Mouse (Mus musculus): ENCODE measurements at regions not wholly inside any gene's neighbourhood (a gene's known extent, or its start where the extent isn't known, plus 50 kb on each side); places are given as distances from the start of the nearest gene placed in this dataset.

DNA sequence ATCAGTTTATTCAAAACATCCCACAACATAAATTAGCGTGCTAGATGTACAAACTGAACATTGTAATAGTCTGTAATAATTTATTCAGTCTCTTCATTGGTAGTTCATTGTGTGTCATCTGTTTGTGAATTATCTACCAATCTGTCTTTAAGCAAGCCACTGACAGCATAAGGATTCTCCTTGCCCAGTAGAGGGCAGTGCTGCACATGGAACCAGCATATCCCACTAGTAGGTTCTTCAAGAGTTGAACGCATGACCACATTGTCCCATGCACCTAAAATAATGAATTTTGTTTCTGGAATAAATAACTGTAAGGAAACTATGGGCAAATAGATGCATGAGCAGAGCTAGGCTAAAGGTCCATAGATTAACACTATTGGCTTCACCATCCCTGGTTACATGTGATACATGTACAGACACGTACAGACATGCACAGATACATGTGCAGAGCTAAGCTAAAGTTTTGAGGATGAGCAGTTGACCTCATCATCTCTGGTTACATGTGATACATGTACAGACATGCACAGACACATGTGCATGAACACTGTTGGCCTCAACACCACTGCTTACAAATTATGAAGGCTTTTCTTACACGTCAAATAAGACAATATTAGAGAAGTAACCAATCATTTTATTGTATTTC lies 143.0 kb upstream of the Ctnnd2 start:
- DNase-seq (ENCODE audit: low spot score in 2 of 2): peak; percentile 26 to 35

DNA sequence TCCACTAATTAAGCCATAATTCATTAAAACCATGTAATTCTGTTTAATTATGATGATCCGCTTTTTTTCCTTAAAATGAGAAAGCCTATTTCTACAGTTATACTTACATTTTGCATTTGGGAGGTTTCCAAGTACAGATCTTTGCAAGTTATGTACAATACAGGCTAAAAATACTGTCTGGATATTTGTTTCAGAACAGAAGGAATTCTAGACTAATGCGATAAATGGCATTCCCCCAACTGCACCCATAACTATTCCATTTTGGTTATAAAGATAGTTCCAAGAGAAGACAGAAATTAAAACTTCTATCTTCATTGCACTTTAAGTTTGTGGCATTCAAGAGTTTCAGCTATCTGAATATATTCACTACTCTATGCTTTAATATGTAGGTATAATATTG lies 137.0 kb upstream of the Ctnnd2 start:
- DNase-seq (ENCODE audit: low spot score in 2 of 2): no peak

DNA sequence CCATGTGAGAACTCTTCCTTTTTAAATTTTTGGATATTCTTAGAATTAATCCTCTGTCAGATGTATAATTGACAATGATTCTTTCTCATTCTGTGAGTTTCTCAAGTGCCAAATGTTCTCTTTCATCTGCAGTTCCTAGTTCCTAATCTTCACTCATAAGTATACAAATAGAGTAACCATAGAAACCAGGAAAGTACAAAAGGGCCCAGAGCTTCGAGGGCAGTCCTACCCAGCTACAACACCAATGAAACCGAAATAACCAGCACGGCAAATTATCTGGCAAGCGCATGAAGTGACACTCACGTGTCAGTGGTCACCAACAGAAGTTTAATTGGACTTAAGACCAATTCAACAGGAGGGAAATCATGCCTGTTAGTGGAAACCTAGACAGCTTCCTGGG lies 121.5 kb upstream of the Ctnnd2 start:
- DNase-seq (ENCODE audit: low spot score in 2 of 2): no peak

DNA sequence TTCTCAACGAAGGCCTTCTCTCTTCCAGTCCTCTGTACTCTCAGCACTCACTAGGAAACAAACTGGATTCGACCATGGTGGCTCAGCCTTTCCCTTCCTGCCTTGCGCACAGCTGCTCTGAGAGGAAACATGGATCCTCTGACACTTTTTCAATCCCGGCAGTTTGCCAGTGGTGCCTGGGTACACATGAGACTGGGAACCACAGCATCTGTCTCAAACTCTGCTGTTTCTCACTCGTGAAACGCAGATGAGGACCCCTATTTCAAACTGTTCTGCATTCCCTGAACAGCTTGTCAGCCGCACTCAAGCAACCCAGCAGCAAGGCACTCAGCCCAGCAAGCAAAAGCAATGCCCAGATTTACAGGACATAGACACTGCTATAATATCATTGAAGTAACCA lies 112.6 kb upstream of the Ctnnd2 start:
- no peak for DNase-seq (ENCODE audit: low spot score in 2 of 2)

DNA sequence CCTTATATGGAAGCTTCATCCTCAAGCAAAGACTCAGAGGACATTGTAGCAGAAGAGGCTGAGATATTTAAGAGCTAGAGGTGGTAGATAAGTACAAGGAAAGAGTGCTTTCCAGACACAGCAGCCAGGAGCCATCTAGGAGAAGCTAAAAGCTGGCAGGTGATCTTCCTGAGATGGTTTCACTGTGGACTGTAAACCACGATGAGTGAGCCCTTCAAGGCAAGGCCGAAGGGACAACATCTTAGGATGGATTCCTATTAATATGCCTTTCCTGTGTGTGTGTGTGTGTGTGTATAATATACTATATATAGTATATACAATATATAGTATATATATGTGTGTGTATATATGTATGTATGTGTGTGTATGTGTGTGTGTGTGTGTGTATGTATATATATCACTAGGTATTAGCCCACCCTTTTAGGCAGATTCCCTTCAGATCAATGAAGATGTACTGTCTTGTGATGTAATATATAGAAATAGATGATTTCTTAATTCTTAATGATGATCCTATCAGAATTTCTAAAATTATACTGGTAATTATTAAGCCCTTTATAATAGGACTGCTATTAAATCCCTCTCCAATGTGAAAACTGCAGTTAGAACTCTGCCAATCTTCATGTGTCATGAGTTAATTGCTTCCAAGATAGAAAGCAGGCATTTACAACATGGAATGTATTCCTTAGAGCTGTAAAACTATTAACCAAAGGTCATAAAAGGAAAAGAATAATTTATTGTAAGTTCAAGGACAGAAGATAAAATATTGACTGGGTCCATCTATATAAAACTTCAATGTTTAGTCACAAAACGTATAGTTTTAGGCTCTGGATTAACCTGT lies 111.7 kb upstream of the Ctnnd2 start:
- DNase-seq (ENCODE audit: low spot score in 2 of 2): no peak

DNA sequence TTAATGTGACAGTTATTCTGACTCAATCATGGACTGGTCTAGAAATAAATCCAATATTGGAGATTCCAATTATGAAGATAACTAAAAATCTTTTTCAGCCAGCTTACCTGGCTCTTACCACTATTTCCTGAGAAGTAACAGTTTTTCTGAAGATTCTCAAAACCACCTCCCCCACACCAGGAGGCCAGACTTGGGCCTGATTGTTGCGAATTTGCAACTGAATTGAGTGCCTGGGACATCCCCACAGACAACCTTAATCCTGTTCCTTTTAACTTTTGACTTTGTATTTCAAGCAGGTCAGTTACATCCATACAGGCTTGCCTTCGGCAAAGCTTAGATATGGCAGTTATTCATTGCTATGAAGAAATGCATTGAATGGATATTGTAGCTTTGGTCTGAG lies 100.7 kb upstream of the Ctnnd2 start:
- no peak for DNase-seq (ENCODE audit: low spot score in 2 of 2)

DNA sequence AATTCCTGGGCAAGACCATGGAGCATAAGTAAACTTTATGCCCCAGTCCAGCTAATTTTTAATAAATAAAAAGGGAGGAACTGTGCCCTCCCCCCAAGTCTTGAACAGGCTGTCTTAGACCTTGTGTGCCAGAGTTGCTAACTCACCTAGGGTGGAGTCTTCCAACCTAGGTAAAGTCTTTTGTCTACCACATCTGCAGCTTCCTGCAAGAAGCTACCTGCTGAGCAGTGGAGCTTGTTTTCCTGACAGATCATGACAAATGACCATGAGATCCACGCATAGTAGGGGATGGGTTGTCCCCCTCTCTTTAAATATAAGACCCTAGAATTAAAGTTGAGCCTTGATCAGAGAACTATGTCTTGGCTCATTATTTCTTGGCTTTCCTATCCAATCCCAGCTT lies 100.1 kb upstream of the Ctnnd2 start:
- no peak for DNase-seq (ENCODE audit: low spot score in 2 of 2)

DNA sequence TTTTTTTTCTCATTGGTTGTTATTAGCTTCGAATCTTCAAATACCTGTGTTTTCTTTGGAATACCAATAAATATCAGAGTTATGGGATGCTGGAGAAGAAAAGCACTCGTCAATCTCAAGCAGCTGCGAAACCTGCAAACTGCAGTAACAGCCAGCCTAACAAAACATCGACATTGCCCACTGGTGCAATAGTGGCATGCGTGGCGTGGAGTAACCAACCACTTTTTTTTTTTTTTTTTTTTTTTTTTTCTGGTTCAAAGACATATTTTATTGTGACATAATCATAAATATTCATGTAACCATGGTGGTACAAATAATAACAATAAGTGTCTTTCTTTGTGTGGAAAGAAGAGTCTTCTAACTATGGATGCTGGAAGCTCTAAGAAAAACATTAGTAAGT lies 85.3 kb upstream of the Ctnnd2 start:
- DNase-seq (ENCODE audit: low spot score in 2 of 2): no peak

DNA sequence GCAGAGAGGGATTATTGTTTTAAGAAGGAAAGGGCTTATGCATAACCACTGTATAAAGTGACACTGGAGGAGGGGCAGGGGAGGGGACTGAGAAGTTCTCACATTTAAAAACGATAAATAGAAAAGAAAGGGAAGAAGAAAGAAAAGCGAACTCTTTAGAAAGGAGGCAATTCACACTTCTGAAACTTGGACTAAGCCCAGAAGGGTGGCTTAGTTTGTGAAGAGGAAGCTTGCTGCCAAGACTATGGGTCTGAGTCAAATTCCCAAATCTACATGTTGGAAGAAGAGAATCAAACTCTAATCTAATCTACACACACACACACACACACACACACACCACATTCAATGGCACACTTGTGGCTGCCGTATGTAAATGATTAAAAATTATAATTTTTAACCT lies 50.3 kb upstream of the Ctnnd2 start:
- DNase-seq (ENCODE audit: low spot score in 2 of 2): no peak

All from urinary bladder, adult 18-20 months (tissue).